Mouse (Mus musculus) lung, adult 2 months (tissue): ENCODE measurements around the gene Atcay. TPM values are rescaled to one million over a fixed set of nuclear protein-coding genes. Genes with fewer than 3 reads are reported as not detected.
A peak's percentile ranks its signal among the peaks of the same experiment; 100 is the strongest.
"Not testable (repeated sequence)": the region's sequence is repeated elsewhere in the genome, so short reads cannot be mapped to it uniquely, and the experiment has no call there.

Experiments used
- DNase-seq: peaks from one replicate; pipeline ENCODE4 v3.0.0; 2022
- H3K4me1 ChIP-seq: fragments of 200-500 bp; 2 replicates; pipeline ENCODE4 v1.6.1; 2011; ENCODE audit warnings: low read length; ENCODE audit not compliant: control insufficient read depth, insufficient read depth
- H3K4me3 ChIP-seq: fragments of 200-500 bp; replicated peaks from 2 replicates; pipeline ENCODE3; 2011; ENCODE audit warnings: low read depth, mild to moderate bottlenecking, control low read depth, low read length; ENCODE audit errors: extremely low read depth
- CTCF ChIP-seq: fragments of 200-500 bp; IDR thresholded peaks from 2 replicates; pipeline ENCODE4 v1.5.1; 2011; ENCODE audit warnings: mild to moderate bottlenecking, low read length, control low read depth; ENCODE audit not compliant: insufficient read depth
- POLR2A ChIP-seq: fragments of 200-500 bp; IDR thresholded peaks from 2 replicates; pipeline ENCODE4 v1.6.1; 2011; ENCODE audit warnings: low read depth, mild to moderate bottlenecking, control low read depth, low read length, borderline replicate concordance; ENCODE audit errors: extremely low read depth
- WGBS: fragments of 180-500 bp; shearing (Covaris S2); methylation state at CpG from one replicate; pipeline ENCODE4 v1.1.7; 2018; 5-methylcytosine and 5-hydroxymethylcytosine counted together
- polyA plus RNA-seq: library from polyadenylated mRNA; depleted of rRNA; stranded (reverse); fragments of >200 nt; gene quantifications from 2 replicates; pipeline ENCODE4 v1.2.3, GENCODE M21; 2012

The Atcay gene
- polyA plus RNA-seq, 1 experiment = 0.20 TPM

GRCm38 (mm10) chr10:81177491-81177925 is 53.1 kb downstream of the Atcay start:
- WGBS = 5% methylated on average over 16 of the region's 16 CpGs
- Histone ChIP-seq H3K4me1 (peaks cover 21% of the 10 kb centered on the region), H3K4me3 (peak overlapping the region; percentile 96)
- no peak for TF ChIP-seq POLR2A
- no peak for TF ChIP-seq CTCF
- DNase-seq = no peak

- TF ChIP-seq POLR2A (peak; percentile 99), CTCF (no peak)
Measured at GRCm38 (mm10) chr10:81176466-81177271, 54.0 kb downstream of the Atcay start, which contains the start of gene Eef2. Gene Eef2 (plus strand): TSS chr10:81176631.

GRCm38 (mm10) chr10:81175936-81176465 is 54.6 kb downstream of the Atcay start:
- H3K4me1 ChIP-seq = peaks cover 21% of the 10 kb centered on the region
- peak overlapping the region; percentile 50 for H3K4me3 ChIP-seq
- no peak for TF ChIP-seq POLR2A
- no peak for TF ChIP-seq CTCF
- 3% methylated on average over 13 of the region's 13 CpGs for WGBS
- no peak for DNase-seq

More at GRCm38 (mm10) chr10:81176466-81177271, 54.0 kb downstream of the Atcay start, which contains the start of gene Eef2:
- under 1% methylated on average over 77 of the region's 77 CpGs for WGBS
- H3K4me1 ChIP-seq = peaks cover 21% of the 10 kb centered on the region
- peak within 1 kb of the TSS; percentile 96 for H3K4me3 ChIP-seq
- peak; percentile 99 for DNase-seq

- DNase-seq, H3K4me3 ChIP-seq: not testable (repeated sequence)
- WGBS = 4% methylated on average over 4 of the region's 4 CpGs
- H3K4me1 ChIP-seq = peaks cover 21% of the 10 kb centered on the region
Measured at GRCm38 (mm10) chr10:81175345-81175701, 55.3 kb downstream of the Atcay start.

- Histone ChIP-seq H3K4me3 (peak overlapping the region; percentile 47), H3K4me1 (peaks cover 21% of the 10 kb centered on the region)
- 6% methylated on average over 29 of the region's 29 CpGs for WGBS
- DNase-seq = peak; percentile 88
- TF ChIP-seq CTCF (peak; percentile 100), POLR2A (peak; percentile 41; the same call in 1 of the 2 replicates)
Measured at GRCm38 (mm10) chr10:81174617-81175344, 55.9 kb downstream of the Atcay start.

- peak overlapping the region; percentile 42 for H3K4me3 ChIP-seq
- H3K4me1 ChIP-seq = peaks cover 19% of the 10 kb centered on the region
- TF ChIP-seq CTCF (peak; percentile 84), POLR2A (peak; percentile 77; the same call in 1 of the 2 replicates)
- WGBS = 13% methylated on average over 21 of the region's 21 CpGs
- peak; percentile 78 for DNase-seq
Measured at GRCm38 (mm10) chr10:81173132-81173531, 57.5 kb downstream of the Atcay start.

- H3K4me3 ChIP-seq, DNase-seq: not testable (repeated sequence)
- peaks cover 15% of the 10 kb centered on the region for H3K4me1 ChIP-seq
- WGBS = 8% methylated on average over 14 of the region's 14 CpGs
Measured at GRCm38 (mm10) chr10:81169411-81169900, 61.2 kb downstream of the Atcay start.

GRCm38 (mm10) chr10:81168521-81169244 is 62.0 kb downstream of the Atcay start:
- WGBS = under 1% methylated on average over 29 of the region's 29 CpGs
- Histone ChIP-seq H3K4me3 (peak overlapping the region; percentile 88), H3K4me1 (peaks cover 14% of the 10 kb centered on the region)
- peak; percentile 83 for DNase-seq
- TF ChIP-seq POLR2A = peak; percentile 35; the same call in 1 of the 2 replicates
- TF ChIP-seq CTCF = no peak

GRCm38 (mm10) chr10:81168087-81168431 is 62.6 kb downstream of the Atcay start:
- peak overlapping the region; percentile 53 for H3K4me3 ChIP-seq
- DNase-seq = no peak
- TF ChIP-seq POLR2A = no peak
- no peak for TF ChIP-seq CTCF
- peaks cover 14% of the 10 kb centered on the region for H3K4me1 ChIP-seq
- 11% methylated on average over 5 of the region's 5 CpGs for WGBS
